Mouse (Mus musculus) myocyte (in vitro differentiated cells): ENCODE data around the gene Fbxl20.

ENCODE experiments used
- MYOD1 ChIP-seq, 3 experiments: IDR thresholded peaks; one replicate each; pipeline ENCODE4 v1.6.1; 2011; ENCODE audit warnings: control low read depth in 2 of 3, low read depth in 2 of 3, mild to moderate bottlenecking in 2 of 3, moderate library complexity in 1 of 3; ENCODE audit not compliant: insufficient read length in 2 of 3, control insufficient read depth in 1 of 3
- POLR2AphosphoS2 ChIP-seq: IDR thresholded peaks from one replicate; pipeline ENCODE4 v1.6.1; 2011; ENCODE audit warnings: low read depth, control low read depth; ENCODE audit not compliant: insufficient read length
- TCF12 ChIP-seq: IDR thresholded peaks from one replicate; pipeline ENCODE4 v1.6.1; 2011; ENCODE audit warnings: mild to moderate bottlenecking, control low read depth; ENCODE audit not compliant: poor library complexity, insufficient read depth, severe bottlenecking

GRCm38 (mm10) chr11:98066201-98066600 lies 84.0 kb downstream of the Fbxl20 start:
- no peak for TF ChIP-seq POLR2AphosphoS2
- no peak for TF ChIP-seq MYOD1 (IDR thresholded peaks at IDR 0.05; ENCODE audit: control insufficient read depth in 1 of 3, insufficient read length in 2 of 3, low read depth in 2 of 3)
- no peak for TF ChIP-seq TCF12
